Mouse (Mus musculus) testis, adult 2 months (tissue): ENCODE measurements around the gene Add3.

Experiments used
- CTCF ChIP-seq: fragments of 200-500 bp; IDR thresholded peaks from 2 replicates; pipeline ENCODE4 v1.5.1; 2012; ENCODE audit warnings: low read depth, mild to moderate bottlenecking, inconsistent platforms, low read length, moderate library complexity; ENCODE audit not compliant: control insufficient read depth, insufficient read depth, insufficient replicate concordance
- POLR2A ChIP-seq: fragments of 200-500 bp; IDR thresholded peaks from 2 replicates; pipeline ENCODE4 v1.6.1; 2012; ENCODE audit warnings: low read depth, mild to moderate bottlenecking, inconsistent platforms, low read length, moderate library complexity; ENCODE audit not compliant: control insufficient read depth

DNA sequence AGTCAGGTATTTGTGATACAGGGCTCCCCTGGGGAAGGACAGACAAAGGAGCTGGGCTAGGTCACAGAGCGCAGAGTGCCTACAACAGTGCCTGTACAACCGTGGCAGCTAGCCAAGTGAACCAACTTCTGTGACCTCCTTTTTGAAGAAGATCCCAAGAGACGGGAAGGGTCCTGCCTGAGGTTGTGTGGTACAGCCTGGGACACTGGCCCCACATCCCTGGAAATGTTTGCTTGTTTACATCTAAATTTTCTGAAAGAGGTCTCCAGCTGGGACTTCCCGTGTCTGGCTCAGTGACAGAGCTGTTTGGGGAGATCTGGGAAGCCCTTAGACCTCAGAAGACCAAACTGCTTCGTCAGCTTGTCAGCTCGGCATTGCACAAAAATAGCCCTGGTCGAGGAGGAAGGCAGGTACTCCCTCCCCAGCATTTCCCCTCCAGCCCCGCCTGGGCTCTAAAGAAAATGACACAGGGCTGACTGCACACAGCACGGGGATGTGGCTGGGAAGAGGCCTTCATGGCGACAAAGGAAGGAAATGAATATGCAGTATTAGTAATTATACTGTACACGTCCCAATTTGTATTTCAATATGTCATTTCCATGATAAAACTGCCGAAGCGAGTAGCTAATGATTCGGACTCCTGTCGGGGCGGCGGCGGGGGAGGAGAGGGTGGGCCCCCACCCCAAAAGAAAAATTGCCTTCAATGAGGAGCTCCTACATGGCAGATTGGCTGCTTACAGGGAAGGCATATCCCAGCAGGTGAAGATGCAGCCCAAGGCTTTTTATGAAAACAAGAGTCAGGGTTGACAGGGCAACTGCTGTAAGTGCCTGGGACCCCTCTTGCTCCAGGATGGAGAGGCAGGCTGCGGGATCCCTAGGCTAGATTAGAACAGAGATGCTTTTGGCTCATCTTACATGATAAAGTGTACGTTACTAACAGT, 144.3 kb downstream of the Add3 start:
- TF ChIP-seq CTCF (no peak), POLR2A (no peak)
